Mouse (Mus musculus): Measurements from ENCODE around the gene Bbc3.

Gene Bbc3

GRCm38 (mm10) chr7:16315222-16315759, 7.1 kb downstream of the Bbc3 start:
- no peak for DNase-seq (ENCODE audit: low spot score in 2 of 2)

DNA sequence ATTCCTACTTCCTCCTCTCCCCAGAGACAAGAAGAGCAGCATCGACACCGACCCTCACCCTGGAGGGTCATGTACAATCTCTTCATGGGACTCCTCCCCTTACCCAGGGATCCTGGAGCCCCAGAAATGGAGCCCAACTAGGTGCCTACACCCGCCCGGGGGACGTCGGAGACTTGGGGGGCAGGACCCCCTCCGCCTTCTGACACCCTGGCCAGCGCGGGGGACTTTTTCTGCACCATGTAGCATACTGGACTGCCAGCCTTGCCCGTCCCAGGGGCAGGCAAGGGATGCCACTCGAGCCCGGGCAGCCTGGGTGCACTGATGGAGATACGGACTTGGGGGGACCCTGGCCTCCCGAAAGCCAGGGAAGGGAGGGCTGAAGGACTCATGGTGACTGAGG, 8.9 kb downstream of the Bbc3 start:
- no peak for DNase-seq (ENCODE audit: low spot score in 2 of 2)

GRCm38 (mm10) chr7:16319216-16319615, 11.0 kb downstream of the Bbc3 start:
- DNase-seq (ENCODE audit: low spot score in 2 of 2): no peak

DNA sequence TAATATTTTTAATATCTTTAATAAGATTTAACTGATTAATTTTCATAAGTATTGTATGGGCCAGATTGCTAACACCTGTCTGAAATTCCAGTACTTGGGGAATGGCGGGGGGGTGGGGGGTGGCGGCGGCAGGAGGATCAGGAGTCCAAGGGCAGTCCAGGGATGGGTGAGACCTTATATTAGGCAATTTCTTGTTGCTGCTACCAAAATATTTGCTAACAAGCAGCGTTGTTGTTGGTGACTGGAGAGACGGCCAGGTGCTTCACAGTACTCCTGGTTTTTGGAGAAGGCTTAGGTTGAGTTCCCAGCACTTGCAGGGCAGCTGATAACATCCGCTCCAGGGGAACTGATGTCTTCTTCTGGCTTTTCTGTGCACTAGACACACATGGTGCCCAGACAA, 12.3 kb downstream of the Bbc3 start:
- DNase-seq (ENCODE audit: low spot score in 2 of 2): no peak

DNA sequence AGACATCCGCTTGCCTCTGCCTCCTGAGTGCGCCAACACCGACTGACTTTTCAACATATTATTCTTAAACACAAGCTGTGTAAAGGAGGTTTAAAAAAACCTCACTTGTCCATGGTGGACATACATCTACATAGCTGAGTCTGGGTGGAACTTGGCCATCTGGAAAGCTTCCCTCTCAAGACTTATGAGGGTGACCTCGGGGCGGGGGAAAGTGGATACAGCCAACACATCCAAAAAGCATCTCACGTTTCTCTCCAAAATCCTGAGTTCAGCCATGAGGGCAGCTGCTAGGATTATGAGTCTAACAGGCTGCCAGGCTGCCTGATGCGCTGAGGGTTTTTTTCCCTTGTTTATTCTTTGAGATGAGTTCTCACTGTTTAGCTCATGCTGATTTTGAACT, 16.5 kb downstream of the Bbc3 start:
- no peak for DNase-seq (ENCODE audit: low spot score in 2 of 2)

DNA sequence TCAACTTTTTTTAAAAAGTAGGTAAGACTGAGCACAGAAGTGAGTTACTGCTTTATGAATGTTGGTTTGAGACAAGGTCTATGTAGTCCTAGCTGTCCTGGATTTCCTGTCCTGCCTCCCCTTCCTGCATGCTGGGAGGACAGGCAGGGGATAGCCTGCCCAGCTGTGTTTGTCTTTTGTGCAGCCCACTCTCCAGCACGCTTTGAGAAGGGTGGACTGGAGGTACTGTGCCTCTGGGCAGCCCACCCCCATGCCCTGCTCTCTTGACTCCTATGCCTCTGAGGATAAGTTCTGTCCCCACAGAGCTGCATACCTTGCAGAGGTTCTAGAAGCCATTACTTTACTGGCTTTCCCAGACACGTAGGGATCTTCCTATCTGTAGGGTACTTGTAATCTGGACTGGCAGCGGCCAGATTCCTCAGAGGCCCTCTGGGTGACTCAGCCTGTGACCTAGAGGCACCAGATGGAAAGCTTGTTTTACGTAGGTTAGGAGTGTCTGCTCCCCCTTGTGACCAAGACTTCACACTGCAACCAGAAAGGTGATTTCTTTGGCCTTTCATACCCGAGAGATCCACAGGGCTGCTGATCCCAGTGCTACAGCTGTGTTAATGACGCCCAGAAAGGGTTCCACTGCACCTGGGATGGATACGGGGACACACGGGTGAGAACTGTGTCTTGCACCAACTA, 17.9 kb downstream of the Bbc3 start:
- DNase-seq (ENCODE audit: low spot score in 2 of 2): peak; percentile 29 to 65

- DNase-seq (ENCODE audit: low spot score in 2 of 2): no peak
Observed at GRCm38 (mm10) chr7:16326607-16326971, 18.4 kb downstream of the Bbc3 start.

DNA sequence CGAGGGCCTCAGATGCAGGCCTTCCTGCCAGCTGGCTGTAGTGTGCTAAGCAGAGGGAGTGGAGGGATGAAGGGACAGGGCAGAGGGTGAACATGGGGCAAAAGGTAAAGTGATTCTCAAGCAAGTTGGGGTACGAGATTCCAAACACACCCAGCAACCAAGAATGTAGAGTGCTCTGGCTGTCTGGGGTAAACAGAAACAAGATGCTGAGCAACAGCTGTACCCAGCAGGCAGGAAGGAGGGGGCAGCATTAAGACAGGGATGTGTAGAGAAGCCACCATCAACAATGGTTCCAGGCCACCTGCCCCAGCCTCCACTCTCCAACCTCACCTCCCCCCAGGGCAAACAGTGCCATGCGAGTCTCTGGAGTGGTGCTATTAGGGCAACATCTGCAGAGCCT, 21.0 kb downstream of the Bbc3 start:
- DNase-seq (ENCODE audit: low spot score in 2 of 2): no peak

DNA sequence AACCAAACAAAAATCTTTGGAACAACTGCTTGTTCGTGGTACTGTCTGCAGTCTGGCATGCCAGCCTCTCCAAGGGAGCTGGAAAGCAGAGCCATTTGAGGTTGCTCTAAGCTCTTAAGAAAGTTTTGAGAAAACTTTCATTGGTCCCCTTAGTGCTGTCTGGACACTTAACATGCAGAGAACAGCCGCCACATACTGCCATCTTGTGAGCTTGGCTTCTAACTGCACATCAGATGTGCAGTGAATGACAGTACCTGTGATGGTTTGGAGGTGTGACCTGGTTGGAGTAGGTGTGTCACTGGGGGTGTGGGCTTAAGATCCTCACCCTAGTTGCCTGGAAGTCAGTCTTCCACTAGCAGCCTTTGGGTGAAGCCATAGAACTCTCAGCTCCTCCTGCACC, 29.5 kb downstream of the Bbc3 start:
- no peak for DNase-seq (ENCODE audit: low spot score in 2 of 2)

DNA sequence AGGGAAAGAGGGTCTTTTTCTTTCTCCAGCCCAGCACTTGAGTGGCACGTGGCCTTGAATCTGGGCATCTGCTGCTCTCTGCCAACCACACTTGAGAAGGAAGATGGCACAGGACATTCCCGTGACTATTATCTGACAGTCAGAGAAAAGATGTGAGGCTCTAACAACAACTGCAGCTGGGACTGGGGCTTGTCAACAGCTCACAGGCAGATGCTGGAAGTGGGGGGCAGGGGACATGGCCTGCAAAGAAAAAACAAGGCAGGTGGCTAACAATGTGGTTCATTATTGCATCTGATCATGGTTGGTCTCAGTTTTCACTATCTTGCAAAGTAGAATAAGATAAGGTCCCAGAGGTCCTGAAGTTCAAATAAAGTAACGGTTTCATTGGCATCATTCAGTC, 36.4 kb downstream of the Bbc3 start:
- no peak for DNase-seq (ENCODE audit: low spot score in 2 of 2)

- DNase-seq (ENCODE audit: low spot score in 2 of 2): no peak
Observed at GRCm38 (mm10) chr7:16345297-16345696, 37.1 kb downstream of the Bbc3 start.

GRCm38 (mm10) chr7:16349999-16350398, 41.8 kb downstream of the Bbc3 start:
- DNase-seq (ENCODE audit: low spot score in 2 of 2): no peak

DNA sequence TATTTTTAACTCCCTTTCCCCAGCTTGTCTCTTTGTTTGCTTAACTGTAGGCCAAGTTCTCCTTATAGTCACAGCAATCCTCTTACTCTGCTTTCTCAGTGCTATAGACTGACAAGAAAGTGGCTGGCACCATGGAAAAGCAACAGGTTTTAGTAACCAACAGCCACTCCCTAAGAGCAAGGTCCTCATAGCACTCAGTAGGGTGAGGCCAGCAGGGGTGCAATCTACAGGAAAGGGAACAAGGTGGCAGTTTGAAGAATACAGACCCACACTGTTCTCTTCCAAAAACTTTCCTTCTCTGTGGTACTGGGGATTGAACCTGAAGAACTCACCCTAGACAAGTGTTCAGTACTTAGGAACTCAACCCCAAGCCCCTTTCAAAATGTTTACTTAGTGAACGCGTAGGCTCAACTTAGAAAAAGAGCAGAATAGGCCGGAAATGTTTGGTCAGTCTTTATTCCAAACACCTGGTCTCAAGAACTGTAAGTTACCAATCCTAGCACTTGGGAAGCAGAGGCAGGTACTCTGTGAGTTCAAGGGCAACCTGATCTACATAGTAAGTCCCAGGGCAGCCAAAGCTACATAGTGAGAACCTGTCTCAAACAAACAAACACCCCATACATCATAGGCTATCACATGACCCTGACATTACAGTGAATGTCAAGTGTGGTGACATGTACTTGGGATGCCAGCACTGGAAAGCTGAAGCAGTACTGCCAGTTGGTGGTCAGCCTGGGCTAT, 47.8 kb downstream of the Bbc3 start:
- no peak for DNase-seq (ENCODE audit: low spot score in 2 of 2)

DNA sequence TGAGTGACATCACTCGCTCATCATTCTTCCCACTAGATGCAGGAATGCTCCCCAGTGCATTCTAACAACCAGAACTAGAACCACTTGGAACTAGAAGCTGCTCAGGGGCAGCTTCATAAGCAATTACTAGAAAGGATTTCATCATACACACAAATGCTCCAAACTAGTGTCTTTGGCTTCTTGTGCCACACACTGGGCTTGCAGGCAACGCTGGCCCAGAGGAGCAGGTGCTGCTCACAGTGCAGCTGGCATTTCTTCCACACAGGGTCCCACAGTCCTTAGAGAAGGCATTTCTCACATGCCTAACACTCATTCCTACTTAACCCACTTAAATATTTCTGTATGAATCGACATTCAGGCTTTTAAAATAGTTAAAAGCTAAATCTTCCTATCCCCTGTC, 49.4 kb downstream of the Bbc3 start:
- no peak for DNase-seq (ENCODE audit: low spot score in 2 of 2)

GRCm38 (mm10) chr7:16364319-16364718, 56.1 kb downstream of the Bbc3 start:
- DNase-seq (ENCODE audit: low spot score in 2 of 2): no peak

- no peak for DNase-seq (ENCODE audit: low spot score in 2 of 2)
Observed at GRCm38 (mm10) chr7:16364901-16365500, 56.8 kb downstream of the Bbc3 start.

GRCm38 (mm10) chr7:16366133-16366646, 58.0 kb downstream of the Bbc3 start:
- DNase-seq (ENCODE audit: low spot score in 2 of 2): no peak

GRCm38 (mm10) chr7:16366669-16367068, 58.5 kb downstream of the Bbc3 start:
- no peak for DNase-seq (ENCODE audit: low spot score in 2 of 2)
